Mouse (Mus musculus) limb, embryonic 13.5 days (tissue): ENCODE measurements around the gene 4933417A18Rik. TPM values are rescaled to one million over a fixed set of nuclear protein-coding genes. Genes with fewer than 3 reads are reported as not detected.
A peak's percentile ranks its signal among the peaks of the same experiment; 100 is the strongest.
"Not testable (repeated sequence)": the region's sequence is repeated elsewhere in the genome, so short reads cannot be mapped to it uniquely, and the experiment has no call there.

ENCODE experiments used
- ATAC-seq: fragments of 200-750 bp; cut with Nextera tagmentation; 2 replicates; pipeline ENCODE4 v1.8.0; 2017; ENCODE audit warnings: low read depth, moderate number of reproducible peaks, moderate TSS enrichment; ENCODE audit not compliant: low FRiP score
- H3K27ac ChIP-seq: fragments of 300-500 bp; sonication (generic); 2 replicates; pipeline ENCODE4 v1.5.1; 2015; ENCODE audit warnings: inconsistent platforms, mild to moderate bottlenecking, moderate library complexity
- H3K27me3 ChIP-seq: fragments of 300-500 bp; sonication (generic); 2 replicates; pipeline ENCODE4 v1.6.1; 2015; ENCODE audit warnings: mild to moderate bottlenecking, inconsistent platforms
- H3K36me3 ChIP-seq: fragments of 300-500 bp; sonication (generic); 2 replicates; pipeline ENCODE4 v1.6.1; 2015; ENCODE audit warnings: inconsistent platforms, mild to moderate bottlenecking, moderate library complexity
- H3K4me1 ChIP-seq: fragments of 300-500 bp; sonication (generic); 2 replicates; pipeline ENCODE4 v1.6.1; 2015; ENCODE audit warnings: inconsistent platforms
- H3K4me2 ChIP-seq: fragments of 300-500 bp; sonication (generic); replicated peaks from 2 replicates; pipeline ENCODE4 v1.6.1; 2015; ENCODE audit warnings: inconsistent platforms, mild to moderate bottlenecking, moderate library complexity
- H3K4me3 ChIP-seq: fragments of 300-500 bp; sonication (generic); 2 replicates; pipeline ENCODE4 v1.5.1; 2015; ENCODE audit warnings: moderate library complexity, mild to moderate bottlenecking, inconsistent platforms
- H3K9ac ChIP-seq: fragments of 300-500 bp; sonication (generic); 2 replicates; pipeline ENCODE4 v1.6.1; 2015; ENCODE audit warnings: mild to moderate bottlenecking, inconsistent platforms
- H3K9me3 ChIP-seq: fragments of 300-500 bp; sonication (generic); 2 replicates; pipeline ENCODE4 v1.6.1; 2016; ENCODE audit warnings: inconsistent platforms
- WGBS: fragments of 180-500 bp; shearing (Covaris S2); methylation state at CpG from one replicate; pipeline ENCODE4 v1.1.7; 2015; 5-methylcytosine and 5-hydroxymethylcytosine counted together
- polyA plus RNA-seq: library from polyadenylated mRNA; unstranded; fragments of >200 nt; fragmentation: Nextera tagmentation; extraction: Ambion mirVana; gene quantifications from 2 replicates; pipeline ENCODE4 v1.2.1, GENCODE M21; 2015

4933417A18Rik gene
- polyA plus RNA-seq, 1 experiment from 2014 or later, result not detected

GRCm38 (mm10) chr13:34978635-34979034, 54.4 kb downstream of the 4933417A18Rik start:
- ATAC-seq, H3K9ac ChIP-seq, H3K27ac ChIP-seq, H3K4me2 ChIP-seq, H3K4me1 ChIP-seq, H3K9me3 ChIP-seq, H3K4me3 ChIP-seq, H3K27me3 ChIP-seq: not testable (repeated sequence)
- WGBS, result 75% methylated on average over 5 of the region's 5 CpGs
- H3K36me3 ChIP-seq, result peaks cover 72% of the 10 kb centered on the region

GRCm38 (mm10) chr13:34983479-34983878, 59.3 kb downstream of the 4933417A18Rik start:
- H3K4me3 ChIP-seq, H3K4me1 ChIP-seq, H3K9ac ChIP-seq, H3K27ac ChIP-seq, ATAC-seq, H3K9me3 ChIP-seq, H3K27me3 ChIP-seq, H3K4me2 ChIP-seq: not testable (repeated sequence)
- H3K36me3 ChIP-seq, result peaks cover 95% of the 10 kb centered on the region
- WGBS, result 100% methylated on average over 1 of the region's 1 CpGs

GRCm38 (mm10) chr13:34991581-34992273, 67.5 kb downstream of the 4933417A18Rik start:
- Histone ChIP-seq H3K9ac (no peak overlapping the region), H3K4me1 (peaks cover 21% of the 10 kb centered on the region)

GRCm38 (mm10) chr13:34993085-34993484, 68.9 kb downstream of the 4933417A18Rik start:
- H3K4me3 ChIP-seq, result peak overlapping the region; percentile 73
- WGBS, result 79% methylated on average over 4 of the region's 4 CpGs
- H3K27me3 ChIP-seq, result no peaks in the 10 kb centered on the region
- H3K4me2 ChIP-seq, result peak overlapping the region; percentile 73
- H3K27ac ChIP-seq, result no peak overlapping the region; the same call in 1 of the 2 replicates
- H3K36me3 ChIP-seq, result peaks cover 28% of the 10 kb centered on the region
- H3K4me1 ChIP-seq, result peaks cover 21% of the 10 kb centered on the region
- peak overlapping the region; percentile 91 for H3K9ac ChIP-seq
- ATAC-seq, result no peak
- H3K9me3 ChIP-seq, result no peaks in the 10 kb centered on the region

More at GRCm38 (mm10) chr13:34991581-34992273, 67.5 kb downstream of the 4933417A18Rik start:
- Histone ChIP-seq H3K4me2 (0 out of 2 replicates have a peak overlapping the region, but pooled peaks have one; percentile 2), H3K36me3 (peaks cover 41% of the 10 kb centered on the region), H3K27ac (no peak overlapping the region), H3K4me3 (no peak overlapping the region), H3K27me3 (no peaks in the 10 kb centered on the region), H3K9me3 (no peaks in the 10 kb centered on the region)
- 73% methylated on average over 4 of the region's 4 CpGs for WGBS
- ATAC-seq, result no peak

GRCm38 (mm10) chr13:34993595-34993982, 69.4 kb downstream of the 4933417A18Rik start:
- Histone ChIP-seq H3K4me1 (peaks cover 21% of the 10 kb centered on the region), H3K4me2 (peak overlapping the region; percentile 73), H3K27me3 (no peaks in the 10 kb centered on the region), H3K36me3 (peaks cover 23% of the 10 kb centered on the region), H3K4me3 (peak overlapping the region; percentile 73), H3K9ac (peak overlapping the region; percentile 91), H3K9me3 (no peaks in the 10 kb centered on the region), H3K27ac (peak overlapping the region; percentile 85)
- 1% methylated on average over 22 of the region's 22 CpGs for WGBS
- no peak; the same call in none of the 2 replicates for ATAC-seq

- Histone ChIP-seq H3K27me3 (no peaks in the 10 kb centered on the region), H3K9me3 (no peaks in the 10 kb centered on the region), H3K27ac (peak overlapping the region; percentile 85), H3K9ac (peak overlapping the region; percentile 91), H3K36me3 (peaks cover 16% of the 10 kb centered on the region), H3K4me2 (peak overlapping the region; percentile 73), H3K4me3 (peak overlapping the region; percentile 73), H3K4me1 (peaks cover 21% of the 10 kb centered on the region)
- ATAC-seq, result peak; percentile 96
- under 1% methylated on average over 33 of the region's 33 CpGs for WGBS
Observed at GRCm38 (mm10) chr13:34993983-34994811, 70.0 kb downstream of the 4933417A18Rik start.

GRCm38 (mm10) chr13:34995925-34996324, 71.7 kb downstream of the 4933417A18Rik start:
- Histone ChIP-seq H3K4me3 (no peak overlapping the region), H3K9me3 (no peaks in the 10 kb centered on the region), H3K4me1 (peaks cover 21% of the 10 kb centered on the region), H3K27ac (no peak overlapping the region), H3K36me3 (0 out of 2 replicates have a peak, but pooled peaks cover 3% of the 10 kb centered on the region), H3K9ac (no peak overlapping the region), H3K4me2 (no peak overlapping the region), H3K27me3 (no peaks in the 10 kb centered on the region)
- no peak for ATAC-seq
- 71% methylated on average over 2 of the region's 2 CpGs for WGBS

Other genes starting within 250 kb of the 4933417A18Rik start
- gene Fam50b, start 189.6 kb upstream of the 4933417A18Rik start, polyA plus RNA-seq, result not detected in 2 replicates
- 86.0 and 88.7 TPM in 2 replicates for gene Prpf4b, start 49.1 kb upstream of the 4933417A18Rik start, polyA plus RNA-seq
- 0.70 and 1.2 TPM in 2 replicates for gene Fam217a, start 99 bp upstream of the 4933417A18Rik start, polyA plus RNA-seq
- 1.00 and 1.4 TPM in 2 replicates for gene Eci3, start 39.4 kb downstream of the 4933417A18Rik start, polyA plus RNA-seq
- gene Eci2, start 102.7 kb downstream of the 4933417A18Rik start, polyA plus RNA-seq, result 159 and 169 TPM in 2 replicates